Mouse (Mus musculus): Measurements from ENCODE around the gene Olfr1094. TPM values are rescaled to one million over a fixed set of nuclear protein-coding genes. Genes with fewer than 3 reads are reported as not detected.

Gene Olfr1094
- polyA plus RNA-seq (2014; fragmentation: Nextera tagmentation; extraction: Ambion mirVana), result not detected in 2 replicates

GRCm38 (mm10) chr2:86824363-86824762 lies at the start of gene Olfr1094:
Gene Olfr1094 (plus strand): TSS chr2:86824663.
- H3K4me1 ChIP-seq (replicated peaks; ENCODE audit: control insufficient read depth, insufficient read depth, low read length), result no peaks in the 10 kb centered on the region
- H3K4me2 ChIP-seq (ENCODE audit: low read depth, low read length, severe bottlenecking), result no peak within 1 kb of the TSS
- no peaks in the 10 kb centered on the region for H3K27me3 ChIP-seq (ENCODE audit: control insufficient read depth, insufficient read depth, low read length)
- DNase-seq (ENCODE audit: low spot score) (no peak), ATAC-seq (replicated peaks; ENCODE audit: low FRiP score) (no peak)
- H3K27ac ChIP-seq (ENCODE audit: low read depth, low read length), result no peak within 1 kb of the TSS
- no peaks in the 10 kb centered on the region for H3K36me3 ChIP-seq (ENCODE audit: control insufficient read depth, insufficient read depth, low read length)
- H3K4me3 ChIP-seq (ENCODE audit: low read depth, low read length), result no peak within 1 kb of the TSS
- H3K9me3 ChIP-seq (ENCODE audit: control insufficient read depth, low read length), result no peaks in the 10 kb centered on the region
- no peak within 1 kb of the TSS for H3K9ac ChIP-seq (ENCODE audit: low read length)

GRCm38 (mm10) chr2:86782179-86782578 lies 42.3 kb upstream of the Olfr1094 start, which contains the start of gene Olfr1093:
Gene Olfr1093 (plus strand): TSS chr2:86782479.
- ATAC-seq (replicated peaks; ENCODE audit: low FRiP score), result no peak
- H3K4me2 ChIP-seq (ENCODE audit: low read depth, low read length, severe bottlenecking), result no peak within 1 kb of the TSS
- WGBS, result 78% methylated on average over 2 of the region's 2 CpGs

GRCm38 (mm10) chr2:86809918-86810317 lies 14.5 kb upstream of the Olfr1094 start, which contains the start of gene Olfr141:
Gene Olfr141 (minus strand): TSS chr2:86810018.
- no peak within 1 kb of the TSS for H3K27ac ChIP-seq (ENCODE audit: low read depth, low read length)
- ATAC-seq (replicated peaks; ENCODE audit: low FRiP score) (no peak), DNase-seq (ENCODE audit: low spot score) (no peak)

More at GRCm38 (mm10) chr2:86782179-86782578, 42.3 kb upstream of the Olfr1094 start, which contains the start of gene Olfr1093:
- no peak within 1 kb of the TSS for H3K27ac ChIP-seq (ENCODE audit: low read depth, low read length)
- H3K36me3 ChIP-seq (ENCODE audit: control insufficient read depth, insufficient read depth, low read length), result no peaks in the 10 kb centered on the region
- H3K27me3 ChIP-seq (ENCODE audit: control insufficient read depth, insufficient read depth, low read length), result no peaks in the 10 kb centered on the region
- no peak within 1 kb of the TSS for H3K4me3 ChIP-seq (ENCODE audit: low read depth, low read length)
- H3K4me1 ChIP-seq (replicated peaks; ENCODE audit: control insufficient read depth, insufficient read depth, low read length), result no peaks in the 10 kb centered on the region
- no peak for DNase-seq (ENCODE audit: low spot score)
- H3K9me3 ChIP-seq (ENCODE audit: control insufficient read depth, low read length), result no peaks in the 10 kb centered on the region
- H3K9ac ChIP-seq (ENCODE audit: low read length), result no peak within 1 kb of the TSS

GRCm38 (mm10) chr2:86851596-86851995 lies 27.1 kb downstream of the Olfr1094 start, which contains the start of gene Olfr1095:
Gene Olfr1095 (minus strand): TSS chr2:86851696.
- Histone ChIP-seq H3K4me2 (ENCODE audit: low read depth, low read length, severe bottlenecking) (no peak within 1 kb of the TSS), H3K36me3 (ENCODE audit: control insufficient read depth, insufficient read depth, low read length) (no peaks in the 10 kb centered on the region), H3K27me3 (ENCODE audit: control insufficient read depth, insufficient read depth, low read length) (no peaks in the 10 kb centered on the region), H3K4me1 (replicated peaks; ENCODE audit: control insufficient read depth, insufficient read depth, low read length) (no peaks in the 10 kb centered on the region), H3K9ac (ENCODE audit: low read length) (no peak within 1 kb of the TSS), H3K27ac (ENCODE audit: low read depth, low read length) (no peak within 1 kb of the TSS), H3K4me3 (ENCODE audit: low read depth, low read length) (no peak within 1 kb of the TSS), H3K9me3 (ENCODE audit: control insufficient read depth, low read length) (no peaks in the 10 kb centered on the region)
- DNase-seq (ENCODE audit: low spot score) (no peak), ATAC-seq (replicated peaks; ENCODE audit: low FRiP score) (no peak)
- 91% methylated on average over 3 of the region's 3 CpGs for WGBS

More at GRCm38 (mm10) chr2:86809918-86810317, 14.5 kb upstream of the Olfr1094 start, which contains the start of gene Olfr141:
- H3K27me3 ChIP-seq (ENCODE audit: control insufficient read depth, insufficient read depth, low read length), result no peaks in the 10 kb centered on the region
- no peak within 1 kb of the TSS for H3K4me3 ChIP-seq (ENCODE audit: low read depth, low read length)
- H3K9me3 ChIP-seq (ENCODE audit: control insufficient read depth, low read length), result no peaks in the 10 kb centered on the region
- H3K4me1 ChIP-seq (replicated peaks; ENCODE audit: control insufficient read depth, insufficient read depth, low read length), result no peaks in the 10 kb centered on the region
- H3K4me2 ChIP-seq (ENCODE audit: low read depth, low read length, severe bottlenecking), result no peak within 1 kb of the TSS
- no peaks in the 10 kb centered on the region for H3K36me3 ChIP-seq (ENCODE audit: control insufficient read depth, insufficient read depth, low read length)
- no peak within 1 kb of the TSS for H3K9ac ChIP-seq (ENCODE audit: low read length)

- H3K4me2 ChIP-seq (ENCODE audit: low read depth, low read length, severe bottlenecking), result no peak within 1 kb of the TSS
- H3K9me3 ChIP-seq (ENCODE audit: control insufficient read depth, low read length), result no peaks in the 10 kb centered on the region
- ATAC-seq (replicated peaks; ENCODE audit: low FRiP score), result no peak
- DNase-seq (ENCODE audit: low spot score), result no peak
- no peak within 1 kb of the TSS for H3K4me3 ChIP-seq (ENCODE audit: low read depth, low read length)
- no peaks in the 10 kb centered on the region for H3K27me3 ChIP-seq (ENCODE audit: control insufficient read depth, insufficient read depth, low read length)
- H3K4me1 ChIP-seq (replicated peaks; ENCODE audit: control insufficient read depth, insufficient read depth, low read length), result no peaks in the 10 kb centered on the region
- no peaks in the 10 kb centered on the region for H3K36me3 ChIP-seq (ENCODE audit: control insufficient read depth, insufficient read depth, low read length)
- H3K9ac ChIP-seq (ENCODE audit: low read length), result no peak within 1 kb of the TSS
- no peak within 1 kb of the TSS for H3K27ac ChIP-seq (ENCODE audit: low read depth, low read length)
- 68% methylated on average over 1 of the region's 1 CpGs for WGBS
These were observed 50.2 kb downstream of the Olfr1094 start, which contains the start of gene Gm13723 for GRCm38 (mm10) chr2:86874702-86875101. Gene Gm13723 (minus strand): TSS chr2:86874802.

Other genes with a start within 250 kb of the Olfr1094 start
- gene Olfr1082, start 225.7 kb upstream of the Olfr1094 start, polyA plus RNA-seq (2014; fragmentation: Nextera tagmentation; extraction: Ambion mirVana), result not detected in 2 replicates
- not detected in 2 replicates for gene Olfr1084, start 184.9 kb upstream of the Olfr1094 start, polyA plus RNA-seq (2014; fragmentation: Nextera tagmentation; extraction: Ambion mirVana)
- not detected in 2 replicates for gene Olfr1085, start 162.6 kb upstream of the Olfr1094 start, polyA plus RNA-seq (2014; fragmentation: Nextera tagmentation; extraction: Ambion mirVana)
- gene Olfr1086, start 144.6 kb upstream of the Olfr1094 start, polyA plus RNA-seq (2014; fragmentation: Nextera tagmentation; extraction: Ambion mirVana), result not detected in 2 replicates
- gene Olfr1087, start 126.3 kb upstream of the Olfr1094 start, polyA plus RNA-seq (2014; fragmentation: Nextera tagmentation; extraction: Ambion mirVana), result not detected in 2 replicates
- not detected in 2 replicates for gene Olfr1089, start 91.0 kb upstream of the Olfr1094 start, polyA plus RNA-seq (2014; fragmentation: Nextera tagmentation; extraction: Ambion mirVana)
- not detected in 2 replicates for gene Olfr1090, start 65.7 kb upstream of the Olfr1094 start, polyA plus RNA-seq (2014; fragmentation: Nextera tagmentation; extraction: Ambion mirVana)
- not detected in 2 replicates for gene Olfr1093, start 42.2 kb upstream of the Olfr1094 start, polyA plus RNA-seq (2014; fragmentation: Nextera tagmentation; extraction: Ambion mirVana)
- not detected in 2 replicates for gene Olfr141, start 14.6 kb upstream of the Olfr1094 start, polyA plus RNA-seq (2014; fragmentation: Nextera tagmentation; extraction: Ambion mirVana)
- gene Olfr1095, start 27.0 kb downstream of the Olfr1094 start, polyA plus RNA-seq (2014; fragmentation: Nextera tagmentation; extraction: Ambion mirVana), result not detected in 2 replicates
- gene Gm13723, start 50.1 kb downstream of the Olfr1094 start, polyA plus RNA-seq (2014; fragmentation: Nextera tagmentation; extraction: Ambion mirVana), result not detected in 2 replicates
- gene Olfr1097, start 67.6 kb downstream of the Olfr1094 start, polyA plus RNA-seq (2014; fragmentation: Nextera tagmentation; extraction: Ambion mirVana), result not detected in 2 replicates
- gene Olfr1098, start 99.9 kb downstream of the Olfr1094 start, polyA plus RNA-seq (2014; fragmentation: Nextera tagmentation; extraction: Ambion mirVana), result not detected in 2 replicates
- gene Olfr1099, start 136.0 kb downstream of the Olfr1094 start, polyA plus RNA-seq (2014; fragmentation: Nextera tagmentation; extraction: Ambion mirVana), result not detected in 2 replicates
- gene Olfr1100, start 155.3 kb downstream of the Olfr1094 start, polyA plus RNA-seq (2014; fragmentation: Nextera tagmentation; extraction: Ambion mirVana), result not detected in 2 replicates
- not detected in 2 replicates for gene Olfr1101, start 166.6 kb downstream of the Olfr1094 start, polyA plus RNA-seq (2014; fragmentation: Nextera tagmentation; extraction: Ambion mirVana)
- not detected in 2 replicates for gene Olfr1102, start 173.7 kb downstream of the Olfr1094 start, polyA plus RNA-seq (2014; fragmentation: Nextera tagmentation; extraction: Ambion mirVana)
- gene Olfr1104, start 202.4 kb downstream of the Olfr1094 start, polyA plus RNA-seq (2014; fragmentation: Nextera tagmentation; extraction: Ambion mirVana), result not detected in 2 replicates
- gene Olfr1105, start 211.9 kb downstream of the Olfr1094 start, polyA plus RNA-seq (2014; fragmentation: Nextera tagmentation; extraction: Ambion mirVana), result not detected in 2 replicates
- not detected in 2 replicates for gene Olfr1106, start 227.6 kb downstream of the Olfr1094 start, polyA plus RNA-seq (2014; fragmentation: Nextera tagmentation; extraction: Ambion mirVana)